Mouse (Mus musculus): Measurements from ENCODE around the gene Amdhd1.
A peak's percentile ranks its signal among the peaks of the same experiment; 100 is the strongest.
"Not testable (repeated sequence)": the region's sequence is repeated elsewhere in the genome, so short reads cannot be mapped to it uniquely, and the experiment has no call there.

The Amdhd1 gene

DNA sequence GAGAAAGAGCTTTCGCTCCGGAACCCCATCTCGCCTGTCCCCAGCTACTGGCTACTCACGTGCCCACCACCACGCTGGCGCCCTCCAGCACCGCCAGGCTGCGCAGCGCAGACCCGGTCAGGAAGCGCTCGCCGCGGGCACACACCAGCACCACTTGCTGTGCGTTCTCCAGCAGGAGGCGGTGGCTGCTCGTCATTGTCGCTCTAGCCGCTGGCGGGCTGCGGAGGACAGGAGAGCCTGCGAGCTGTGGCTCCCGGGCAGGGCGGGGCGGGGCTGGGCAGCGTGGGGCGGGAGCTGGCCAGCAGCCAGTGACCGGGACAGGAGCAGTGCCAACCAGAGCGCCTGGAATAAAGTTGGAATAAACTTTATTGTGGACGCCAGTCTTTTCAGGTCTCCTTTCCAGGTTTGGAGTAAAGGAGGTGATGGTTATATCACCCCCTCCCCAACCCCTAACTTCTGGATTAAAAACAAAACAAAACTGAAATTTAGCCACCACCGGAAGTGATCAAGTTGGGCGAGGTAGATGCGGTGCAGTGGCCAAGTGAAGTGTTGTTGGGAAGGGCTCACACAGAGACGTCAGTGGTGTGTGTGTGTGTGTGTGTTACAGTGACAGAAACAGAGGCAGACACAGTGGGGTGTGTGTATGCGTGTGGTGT is at the start of gene Amdhd1:
TSS of gene Amdhd1 (minus strand) at position 259 of the 656 bp plus-strand sequence.
- peak; percentile 68 to 76 for DNase-seq (ENCODE audit: low read depth in 1 of 2, low spot score in 2 of 2)

DNA sequence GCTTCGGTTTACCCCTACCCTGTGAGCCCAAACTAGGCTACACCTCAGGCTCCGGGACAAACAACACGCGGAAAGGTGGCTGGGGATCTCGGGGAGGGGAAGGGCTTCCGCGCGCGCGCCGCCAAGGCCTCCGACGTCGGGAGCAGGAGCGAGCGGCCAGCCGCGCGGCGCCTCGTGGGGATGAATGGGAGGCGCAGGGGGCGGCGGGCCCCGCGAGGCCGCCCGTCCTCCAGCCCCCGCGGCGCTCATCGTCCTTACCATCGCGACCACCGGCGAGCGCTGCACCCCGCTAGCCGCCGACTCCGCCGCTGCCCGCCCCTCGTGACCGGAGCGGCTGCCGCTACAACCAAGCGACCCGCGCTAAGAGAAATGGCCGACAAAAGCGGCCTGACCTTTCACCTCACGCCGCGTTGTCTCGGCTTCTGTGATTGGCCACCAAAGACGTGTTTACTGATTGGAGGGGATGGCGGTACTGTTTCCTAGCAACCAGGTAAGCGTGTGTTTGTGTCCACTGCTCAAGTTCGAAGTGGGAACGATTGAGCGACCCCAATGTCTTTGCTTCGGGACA is 49.5 kb upstream of the Amdhd1 start, which contains the start of gene Snrpf:
TSS of gene Snrpf (minus strand) at position 426 of the 568 bp plus-strand sequence.
- DNase-seq (ENCODE audit: low read depth in 1 of 2, low spot score in 2 of 2): peak; percentile 61 to 78

DNA sequence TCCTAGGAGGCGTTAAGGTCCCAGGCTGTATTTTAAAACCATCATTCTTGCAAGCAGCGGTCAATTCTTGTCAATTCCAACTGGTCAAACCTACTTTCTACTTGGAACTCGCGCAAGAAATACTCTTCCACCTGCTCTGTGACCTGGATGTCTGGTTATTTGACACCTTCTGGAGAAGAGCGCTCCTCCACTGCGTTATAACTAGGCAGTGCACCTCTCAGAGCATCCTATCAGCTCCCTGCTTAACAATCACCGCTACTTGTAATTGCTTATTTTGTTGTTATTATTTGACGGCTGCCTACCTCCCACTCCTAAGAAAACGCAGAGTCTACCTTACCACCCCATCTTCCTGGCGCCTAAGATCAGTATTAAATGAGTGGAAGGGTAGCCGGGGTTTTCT is 49.0 kb upstream of the Amdhd1 start:
- no peak for DNase-seq (ENCODE audit: low read depth in 1 of 2, low spot score in 2 of 2)

DNA sequence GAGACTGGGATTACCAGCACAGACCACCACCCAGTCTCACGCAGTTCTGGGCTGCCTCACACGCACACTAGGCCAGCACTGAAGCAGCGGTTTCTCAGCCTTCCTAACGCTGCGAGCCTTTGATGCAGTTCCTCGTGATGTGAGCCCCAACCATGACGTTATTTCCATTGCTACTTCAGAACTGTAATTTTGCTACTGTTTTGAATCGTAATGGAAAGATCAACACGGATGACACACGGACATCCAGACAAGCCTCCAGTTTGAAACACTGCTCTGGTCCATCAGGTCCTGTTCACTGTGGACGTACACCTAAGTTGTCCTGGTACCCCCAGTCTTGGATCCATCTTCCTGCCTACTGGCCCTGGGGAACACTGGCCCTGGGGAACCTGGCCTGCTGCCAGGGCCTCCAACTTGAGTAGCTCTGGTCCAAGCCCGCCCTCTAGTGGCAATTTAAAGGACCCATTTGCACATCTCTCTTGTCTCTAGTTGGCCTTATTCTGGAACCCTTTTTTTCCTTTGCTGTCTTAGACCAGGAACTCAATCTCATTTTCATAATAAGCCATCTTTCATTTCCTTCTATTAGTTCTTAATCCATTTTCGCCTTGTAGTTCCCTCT is 37.5 kb upstream of the Amdhd1 start:
- DNase-seq (ENCODE audit: low read depth in 1 of 2, low spot score in 2 of 2): peak; percentile 19 to 29

DNA sequence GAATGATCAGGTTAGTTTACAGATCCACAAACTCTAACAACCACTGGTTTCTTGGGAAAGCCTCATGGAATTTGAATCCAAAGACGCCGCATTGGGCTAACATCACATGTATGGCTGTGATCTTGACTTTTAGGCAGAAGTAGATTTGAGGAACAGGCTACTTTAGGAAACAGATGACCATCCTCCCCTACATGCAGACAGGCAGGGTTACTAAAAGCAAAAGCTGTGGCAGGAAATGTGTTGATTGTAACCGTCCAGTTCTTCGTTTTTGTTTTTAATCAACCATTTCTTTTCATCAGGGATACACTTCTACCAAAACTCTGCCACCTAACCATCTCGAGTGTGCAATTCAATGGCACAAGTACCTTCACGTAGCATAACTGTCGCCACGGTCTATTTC is 36.1 kb upstream of the Amdhd1 start:
- DNase-seq (ENCODE audit: low read depth in 1 of 2, low spot score in 2 of 2): no peak

DNA sequence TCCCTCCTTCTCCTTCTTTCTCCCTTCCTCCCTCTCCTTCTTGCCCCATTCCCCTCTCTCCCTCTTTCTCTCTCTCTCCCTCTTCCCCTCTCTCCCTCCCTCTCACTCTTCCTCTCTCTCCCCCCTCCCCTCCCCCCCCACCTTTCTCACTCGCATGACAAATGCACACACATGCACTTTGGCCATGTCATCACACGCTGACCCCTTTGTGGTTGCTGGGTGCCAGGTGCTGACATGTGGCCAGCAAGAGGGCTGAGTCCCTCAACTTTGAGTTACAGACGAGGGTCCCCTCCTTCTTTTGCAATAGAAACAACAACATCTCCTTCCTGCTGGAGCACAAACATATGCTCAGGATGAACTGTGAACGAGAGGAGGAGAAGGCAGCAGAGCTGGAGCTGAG is 35.1 kb upstream of the Amdhd1 start:
- no peak for DNase-seq (ENCODE audit: low read depth in 1 of 2, low spot score in 2 of 2)

DNA sequence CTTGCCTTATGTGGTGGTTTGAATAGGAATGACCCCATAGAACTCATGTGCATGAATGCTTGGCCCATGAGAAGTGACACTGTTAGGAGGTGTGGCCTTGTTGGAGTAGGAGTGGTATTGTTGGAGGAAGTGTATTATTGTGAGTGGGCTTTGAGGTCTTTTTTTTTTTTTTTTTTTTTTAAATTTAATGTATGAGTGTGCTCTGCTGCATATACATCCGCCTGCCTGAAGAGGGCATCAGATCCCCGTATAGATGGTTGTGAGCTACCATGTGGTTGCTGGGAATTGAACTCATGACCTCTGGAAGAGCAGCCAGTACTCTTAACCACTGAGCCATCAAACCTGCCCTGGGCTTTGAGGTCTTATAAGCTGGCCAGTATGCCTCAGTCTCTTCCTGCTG is 32.4 kb upstream of the Amdhd1 start:
- DNase-seq (ENCODE audit: low read depth in 1 of 2, low spot score in 2 of 2): no peak

DNA sequence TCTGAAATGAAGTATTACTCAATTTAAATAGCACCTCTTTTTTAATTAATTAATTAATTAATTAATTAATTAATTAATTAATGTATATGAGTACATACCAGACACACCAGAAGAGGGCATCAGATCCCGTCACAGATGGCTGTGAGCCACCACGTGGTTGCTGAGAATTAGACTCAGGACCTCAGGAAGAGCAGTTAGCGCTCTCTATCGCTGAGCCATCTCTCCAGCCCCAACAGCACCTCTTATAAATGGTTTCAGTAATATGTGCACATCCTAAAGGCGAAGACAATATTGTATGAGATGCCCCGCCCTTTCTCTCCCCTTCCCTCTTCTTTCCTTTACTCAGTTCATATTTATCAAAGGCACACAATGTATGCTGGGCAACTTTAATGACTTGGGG is 28.8 kb upstream of the Amdhd1 start:
- no peak for DNase-seq (ENCODE audit: low read depth in 1 of 2, low spot score in 2 of 2)

DNA sequence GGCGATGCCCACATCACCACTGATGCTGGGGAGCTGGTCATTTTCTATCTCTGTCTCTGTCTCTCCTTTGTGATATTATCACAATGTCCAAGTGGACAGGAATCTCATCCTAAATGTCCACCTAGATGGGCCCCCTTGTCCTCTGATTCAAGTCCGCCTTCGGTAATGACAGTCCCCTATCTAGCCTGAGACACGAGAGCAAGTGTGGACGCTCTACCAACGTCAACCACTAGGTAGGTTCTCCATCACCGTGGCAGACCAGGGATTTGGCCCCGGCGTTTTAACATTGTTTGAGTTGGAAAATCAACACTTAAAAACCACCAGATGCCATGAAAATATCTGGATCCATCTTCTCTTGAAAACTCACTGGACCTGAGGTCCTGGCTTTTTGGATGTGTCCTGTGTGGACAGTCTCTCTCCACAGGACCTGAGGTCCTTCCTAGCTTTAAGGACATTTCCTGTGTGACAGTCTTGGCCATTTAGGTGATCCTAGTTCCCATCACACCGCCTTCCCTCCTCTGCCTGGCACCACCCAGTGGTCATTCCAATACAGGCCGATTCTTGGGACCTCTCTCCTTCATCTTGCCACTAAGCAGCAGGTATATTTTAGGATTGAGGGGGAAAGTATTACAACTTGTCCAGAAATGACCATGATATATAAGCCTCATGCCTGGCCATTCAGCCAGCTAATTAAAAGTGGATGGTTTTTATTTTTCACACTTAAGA is 28.2 kb upstream of the Amdhd1 start:
- no peak for DNase-seq (ENCODE audit: low read depth in 1 of 2, low spot score in 2 of 2)

DNA sequence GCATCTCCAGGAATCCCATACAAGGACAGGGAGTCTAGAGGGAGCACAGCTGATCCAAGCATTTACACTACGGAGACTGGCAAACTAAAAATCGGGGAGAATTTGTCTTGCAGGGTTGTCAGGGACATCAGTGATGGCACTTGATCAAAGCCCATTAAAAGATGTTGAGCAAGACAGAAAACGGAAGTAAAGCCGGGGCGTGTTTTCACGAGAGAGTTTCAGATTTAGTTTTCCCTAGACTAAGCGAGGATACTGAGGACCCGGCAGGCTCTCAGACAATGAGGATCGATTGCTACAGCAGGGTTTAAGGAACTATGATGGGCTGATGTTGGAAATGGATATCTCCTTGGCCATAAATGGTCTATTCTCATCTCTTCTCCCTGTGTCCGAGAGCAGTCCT is 27.2 kb upstream of the Amdhd1 start:
- DNase-seq (ENCODE audit: low read depth in 1 of 2, low spot score in 2 of 2): no peak

DNA sequence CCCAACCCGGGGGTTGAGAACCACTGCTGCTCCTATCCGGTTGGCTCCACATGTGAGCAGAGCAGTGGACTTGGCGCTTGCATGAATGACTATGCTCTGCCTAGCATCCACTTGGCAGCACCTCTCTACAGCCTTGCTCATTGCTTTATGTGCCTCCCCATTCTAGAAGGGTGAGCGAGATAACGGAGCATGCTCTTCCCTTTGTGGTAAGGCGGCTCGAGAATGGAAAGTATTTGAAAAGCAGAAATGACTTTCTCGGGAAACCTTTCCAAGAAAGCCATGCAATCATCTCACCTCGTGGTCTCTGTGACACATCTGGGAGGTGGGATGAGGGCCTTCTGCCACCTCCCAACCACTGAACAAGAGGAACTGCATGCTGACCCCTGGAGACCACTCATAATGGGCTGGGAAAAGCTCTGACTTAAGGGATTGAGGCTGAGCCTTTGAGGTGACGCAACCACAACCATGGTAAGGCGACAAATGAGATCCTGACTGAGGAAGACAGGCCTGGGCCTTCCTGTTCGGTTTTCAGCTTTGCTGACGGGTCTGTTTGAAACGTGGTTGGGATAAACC is 24.8 kb upstream of the Amdhd1 start:
- DNase-seq (ENCODE audit: low read depth in 1 of 2, low spot score in 2 of 2): no peak

DNA sequence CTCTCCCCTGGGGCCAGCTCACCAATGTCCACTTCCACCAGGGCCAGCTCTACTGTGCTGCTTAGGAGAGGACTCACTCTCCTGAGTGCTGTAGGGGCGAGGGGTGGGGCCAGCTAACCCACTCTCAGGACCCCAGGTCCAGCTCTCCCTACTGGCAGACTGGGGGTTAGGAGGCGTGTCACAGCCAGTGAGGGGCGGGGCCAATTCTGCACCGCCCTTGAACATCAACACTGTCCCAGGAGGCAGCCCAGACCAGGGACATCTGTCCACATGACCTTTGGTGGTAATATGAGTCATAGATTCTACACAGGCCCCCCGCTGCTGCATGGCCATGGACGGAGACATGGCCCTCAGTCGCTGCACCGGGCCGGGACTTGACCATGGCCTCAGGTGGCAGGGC is 20.0 kb upstream of the Amdhd1 start:
- no peak for DNase-seq (ENCODE audit: low read depth in 1 of 2, low spot score in 2 of 2)

DNA sequence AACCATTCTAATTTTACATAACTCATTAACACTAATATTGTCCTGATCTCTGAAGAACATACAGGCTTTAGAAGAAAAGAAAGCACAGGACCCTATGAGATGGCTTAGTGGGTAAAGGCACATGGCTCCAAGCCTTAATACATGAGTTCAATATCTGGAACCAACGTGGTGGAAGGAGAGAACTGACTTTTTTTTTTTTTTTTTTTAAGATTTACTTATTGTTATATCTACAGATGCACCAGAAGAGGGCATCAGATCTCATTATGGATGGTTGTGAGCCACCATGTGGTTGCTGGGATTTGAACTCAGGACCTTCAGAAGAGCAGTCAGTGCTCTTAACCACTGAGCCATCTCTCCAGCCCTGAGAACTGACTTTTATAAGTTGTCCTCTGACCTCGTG is 18.1 kb upstream of the Amdhd1 start:
- not testable (repeated sequence) for DNase-seq (ENCODE audit: low read depth in 1 of 2, low spot score in 2 of 2)

DNA sequence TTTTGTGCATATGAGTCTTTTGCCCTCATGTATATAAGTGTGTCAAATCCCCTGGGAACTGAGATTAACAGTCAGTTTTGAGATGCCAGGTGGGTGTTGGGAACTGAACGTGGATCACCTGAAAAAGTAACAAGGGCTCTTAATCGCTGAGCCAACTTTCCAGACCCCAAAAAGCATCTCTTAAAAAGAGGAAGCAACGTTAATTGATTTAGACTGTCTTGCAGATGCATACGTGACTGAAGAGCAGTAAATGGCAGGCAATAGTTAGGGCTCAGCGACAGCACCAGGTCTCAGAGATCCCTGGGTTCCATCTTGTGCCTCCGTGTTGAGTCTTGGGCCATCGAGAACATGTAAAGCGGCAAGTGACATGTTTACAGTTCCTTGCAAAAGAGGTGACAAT is 12.8 kb upstream of the Amdhd1 start:
- no peak for DNase-seq (ENCODE audit: low read depth in 1 of 2, low spot score in 2 of 2)

DNA sequence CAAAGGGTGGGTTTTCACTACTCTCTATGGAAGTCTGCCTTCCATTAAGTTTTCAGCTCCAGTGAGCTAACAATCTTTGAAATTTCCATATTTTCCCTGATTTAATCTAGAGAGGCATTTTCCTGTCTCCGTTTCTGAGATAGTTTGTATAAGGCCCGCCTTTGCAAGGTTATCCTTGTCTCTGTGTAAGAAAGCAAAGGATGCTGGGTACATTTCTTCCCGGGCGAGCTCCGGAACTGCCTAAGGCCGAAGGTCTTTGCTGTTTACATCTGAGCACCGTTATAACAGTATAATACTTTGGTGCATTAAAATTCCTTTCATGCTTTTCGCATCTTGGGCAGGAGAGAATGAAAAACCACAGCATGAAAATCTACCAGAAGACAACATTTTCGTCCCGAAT is 10.0 kb upstream of the Amdhd1 start:
- DNase-seq (ENCODE audit: low read depth in 1 of 2, low spot score in 2 of 2): no peak

DNA sequence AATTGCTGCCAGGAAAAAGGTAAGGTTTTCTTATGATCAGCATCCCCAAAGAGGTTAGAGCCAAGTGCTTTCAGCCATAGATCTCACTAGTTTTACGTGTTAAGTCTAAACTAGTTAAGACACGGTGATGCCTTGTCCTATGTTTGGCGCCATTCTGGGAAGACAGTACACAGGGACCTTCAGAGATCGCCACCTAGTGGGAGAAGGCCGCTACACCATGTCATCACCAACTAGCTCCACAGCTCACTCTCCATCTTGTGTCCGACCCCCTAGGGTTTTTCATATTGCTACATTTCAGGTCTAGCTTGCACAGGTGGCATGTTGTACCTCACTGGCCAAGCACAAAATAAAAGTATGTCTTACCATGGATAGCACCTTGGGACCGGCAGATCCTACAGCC is 9.2 kb upstream of the Amdhd1 start:
- DNase-seq (ENCODE audit: low read depth in 1 of 2, low spot score in 2 of 2): peak; percentile 18 to 54

DNA sequence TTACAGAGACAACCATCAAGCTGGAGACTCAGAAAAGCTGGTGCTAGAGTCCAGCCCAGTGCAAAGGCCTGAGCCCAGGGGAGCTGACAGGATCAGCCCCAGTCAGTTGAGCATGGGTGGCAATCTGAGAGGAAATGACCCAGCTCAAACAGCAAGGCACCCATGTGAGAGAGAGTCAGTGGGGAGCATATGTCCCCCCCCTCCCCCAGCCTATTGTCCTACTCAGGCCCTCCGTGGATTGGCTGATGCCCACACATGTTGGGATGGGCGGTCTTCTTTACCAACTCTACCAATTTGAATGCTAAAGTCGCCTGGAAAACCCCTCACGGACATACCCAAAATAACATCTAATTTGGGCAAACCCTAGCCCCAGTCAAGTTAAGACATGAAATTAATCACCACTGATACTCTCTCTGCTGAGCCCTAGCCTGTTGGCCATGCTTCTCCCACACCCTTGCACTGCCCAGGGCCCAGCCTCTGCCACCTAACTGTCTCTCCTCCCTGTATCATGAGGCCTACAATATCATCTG is 8.0 kb upstream of the Amdhd1 start:
- DNase-seq (ENCODE audit: low read depth in 1 of 2, low spot score in 2 of 2): no peak

DNA sequence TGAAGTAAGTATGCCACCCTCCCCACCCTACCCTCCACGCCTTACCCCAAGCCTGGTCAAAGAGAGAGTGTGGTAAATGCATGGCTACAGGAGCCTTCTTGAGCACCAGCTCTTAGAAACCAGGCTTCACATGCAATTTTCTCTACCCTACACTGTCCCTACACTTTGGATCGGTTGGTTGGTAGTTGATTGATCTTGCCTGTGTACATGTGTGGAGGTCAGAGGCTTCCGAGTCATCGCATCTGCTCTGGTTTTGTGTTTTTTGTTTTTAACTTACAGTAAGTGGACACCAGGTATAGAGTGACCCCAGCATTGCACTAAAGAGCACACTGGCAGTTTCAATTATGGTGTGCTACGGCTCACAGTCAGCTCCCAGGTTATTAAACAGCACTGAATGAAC is 4.3 kb upstream of the Amdhd1 start:
- DNase-seq (ENCODE audit: low read depth in 1 of 2, low spot score in 2 of 2): no peak

DNA sequence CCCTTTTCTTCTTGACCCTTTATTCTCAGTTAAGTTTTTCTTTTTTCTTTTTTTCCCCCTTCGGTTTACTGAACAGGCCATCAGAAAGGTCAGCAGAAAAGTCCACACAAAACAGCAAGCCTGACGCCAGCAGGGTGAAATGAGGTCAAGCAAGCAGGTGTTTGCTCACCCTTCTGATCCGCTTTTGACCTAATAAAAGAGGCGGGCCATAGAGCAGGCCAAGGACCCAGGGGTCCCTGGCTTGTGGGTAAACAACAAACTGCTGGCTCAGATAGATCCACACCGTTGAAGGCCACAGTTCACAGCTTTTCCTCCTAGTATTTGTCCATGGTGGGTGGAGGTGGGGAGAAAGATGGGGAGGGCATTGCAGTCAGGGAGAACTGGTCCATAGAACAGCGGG is 3.3 kb upstream of the Amdhd1 start:
- DNase-seq (ENCODE audit: low read depth in 1 of 2, low spot score in 2 of 2): no peak

DNA sequence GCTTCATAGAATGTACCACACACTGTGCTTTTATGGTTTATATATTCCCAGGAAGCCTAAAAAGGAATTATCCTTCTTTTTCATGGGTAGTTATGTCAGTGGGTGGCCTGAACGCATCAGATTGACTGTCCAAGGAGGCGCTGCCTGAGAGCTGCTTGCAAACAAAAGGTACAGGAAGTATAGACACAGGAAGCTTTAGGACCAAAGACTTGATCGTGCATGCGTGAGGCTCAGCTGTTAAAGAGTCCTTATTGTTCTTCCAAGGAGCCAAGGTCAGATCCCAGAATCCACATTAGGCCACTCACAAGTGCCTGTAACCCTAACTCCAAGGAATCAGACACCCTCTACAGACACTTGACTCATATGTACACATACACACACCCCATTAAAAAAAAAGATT is 2.5 kb upstream of the Amdhd1 start:
- DNase-seq (ENCODE audit: low read depth in 1 of 2, low spot score in 2 of 2): no peak

DNA sequence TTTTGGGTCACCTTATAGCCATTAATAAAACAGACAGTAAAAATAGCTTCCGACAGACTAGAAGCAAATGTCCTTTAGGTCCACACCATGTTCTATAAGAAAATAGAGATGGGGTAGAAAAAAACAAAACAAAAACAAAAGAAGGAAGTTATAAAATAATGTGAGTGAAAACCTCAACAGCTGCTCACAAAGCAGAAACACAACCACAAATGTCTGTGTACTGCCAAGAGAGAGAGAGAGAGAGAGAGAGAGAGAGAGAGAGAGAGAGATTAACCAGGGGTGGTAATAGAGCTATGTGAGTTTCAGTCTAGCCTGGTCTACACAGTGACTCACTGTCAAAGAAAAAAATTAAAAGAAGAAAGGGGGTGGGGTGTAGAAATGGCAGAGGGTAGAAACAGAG is 1.8 kb upstream of the Amdhd1 start:
- DNase-seq (ENCODE audit: low read depth in 1 of 2, low spot score in 2 of 2): no peak

Data from monocyte, adult 2 months (primary cell).